Comparison of ENCODE assay signal across 8 mouse cellular contexts in the genomic region with DNA sequence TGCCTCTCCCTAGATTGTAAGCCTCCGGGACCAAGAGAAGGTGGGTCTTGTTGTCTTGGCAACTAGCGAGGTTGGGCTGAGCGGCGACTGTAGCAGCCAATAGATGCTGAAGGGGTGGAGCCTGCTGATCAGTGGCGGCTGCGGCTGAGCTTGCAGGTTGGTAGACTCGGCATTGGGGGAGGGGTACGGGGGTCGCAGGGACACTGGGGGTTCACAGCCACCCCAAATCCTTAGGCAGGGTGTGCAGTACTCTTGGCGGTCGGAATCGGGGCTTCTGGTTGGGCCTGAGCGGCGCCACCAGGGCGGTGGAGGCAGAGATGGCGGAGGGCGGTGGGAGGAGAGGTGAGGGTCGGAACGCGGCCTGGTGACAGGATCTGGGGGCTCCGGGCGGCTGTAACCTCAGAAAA. TPM values are rescaled to one million over a fixed set of nuclear protein-coding genes. Genes with fewer than 3 reads are reported as not detected.
DNase-seq lines count a peak whose midpoint lies in the region; ATAC-seq and TF ChIP-seq lines count a peak whose summit lies in the region.

No protein-coding gene starts in this region.

- H3K27me3 ChIP-seq in embryonic facial prominence, embryonic 13.5 days = no peaks in the 10 kb centered on the region
- H3K27me3 ChIP-seq in kidney, adult 2 months (replicated peaks; ENCODE audit: control insufficient read depth, insufficient read depth, low read length) = no peaks in the 10 kb centered on the region
- no peaks in the 10 kb centered on the region for H3K27me3 ChIP-seq in limb, embryonic 12.5 days
- H3K27me3 ChIP-seq in midbrain, embryonic 15.5 days (replicated peaks) = no peaks in the 10 kb centered on the region
- H3K27me3 ChIP-seq in spleen, adult 2 months (ENCODE audit: control insufficient read depth, insufficient read depth, low read length) = no peaks in the 10 kb centered on the region

- ATAC-seq in embryonic facial prominence, embryonic 13.5 days (ENCODE audit: insufficient number of reproducible peaks, insufficient read depth, low FRiP score, low TSS enrichment, low read depth) = peak; percentile 97
- ATAC-seq in limb, embryonic 12.5 days (ENCODE audit: insufficient number of reproducible peaks, insufficient read depth, low FRiP score, low TSS enrichment, low read depth) = peak; percentile 97
- peak; percentile 100 for ATAC-seq in midbrain, embryonic 15.5 days (replicated peaks)

- under 1% methylated on average over 22 of the region's 22 CpGs for WGBS in embryonic facial prominence, embryonic 13.5 days
- under 1% methylated on average over 22 of the region's 22 CpGs for WGBS in kidney, adult 2 months
- WGBS in limb, embryonic 12.5 days = under 1% methylated on average over 22 of the region's 22 CpGs
- 1% methylated on average over 22 of the region's 22 CpGs for WGBS in midbrain, embryonic 15.5 days
- under 1% methylated on average over 21 of the region's 22 CpGs for WGBS in spleen, adult 2 months

- peak overlapping the region; percentile 89 for H3K9ac ChIP-seq in embryonic facial prominence, embryonic 13.5 days
- H3K9ac ChIP-seq in limb, embryonic 12.5 days (replicated peaks) = peak overlapping the region; percentile 89
- H3K9ac ChIP-seq in midbrain, embryonic 15.5 days = peak overlapping the region; percentile 94

- no peaks in the 10 kb centered on the region for H3K9me3 ChIP-seq in embryonic facial prominence, embryonic 13.5 days
- no peaks in the 10 kb centered on the region for H3K9me3 ChIP-seq in limb, embryonic 12.5 days
- H3K9me3 ChIP-seq in midbrain, embryonic 15.5 days = no peaks in the 10 kb centered on the region

- H3K4me1 ChIP-seq in embryonic facial prominence, embryonic 13.5 days = peaks cover 18% of the 10 kb centered on the region
- peaks cover 3% of the 10 kb centered on the region; the same call in 1 of the 2 replicates for H3K4me1 ChIP-seq in kidney, adult 2 months (ENCODE audit: control insufficient read depth, insufficient read depth, low read length)
- H3K4me1 ChIP-seq in limb, embryonic 12.5 days (replicated peaks) = peaks cover 16% of the 10 kb centered on the region
- H3K4me1 ChIP-seq in midbrain, embryonic 15.5 days = peaks cover 20% of the 10 kb centered on the region
- H3K4me1 ChIP-seq in spleen, adult 2 months (ENCODE audit: control insufficient read depth, insufficient read depth, insufficient read length) = peaks cover 2% of the 10 kb centered on the region; the same call in 1 of the 2 replicates

- peak; percentile 86 for DNase-seq in 3134 (ENCODE audit: extremely low read depth, insufficient read length, low spot score)
- DNase-seq in adrenal gland, postnatal 36 days = peak; percentile 92 to 95
- DNase-seq in heart, adult 18-20 months = peak; percentile 95 to 97
- peak; percentile 97 for DNase-seq in kidney, adult 2 months
- peak; percentile 54 to 84 for DNase-seq in spleen, adult 2 months (ENCODE audit: low read depth in 1 of 2, low spot score in 2 of 2)

- TF ChIP-seq CTCF in kidney, adult 2 months (conservative IDR thresholded peaks at IDR 0.05; ENCODE audit: insufficient read depth, insufficient read length, low read depth, low read length) = no peak
- TF ChIP-seq CTCF in spleen, adult 2 months (IDR thresholded peaks at IDR 0.05; ENCODE audit: extremely low read depth, insufficient read depth, insufficient read length, insufficient replicate concordance) = no peak

- H3K4me3 ChIP-seq in embryonic facial prominence, embryonic 13.5 days = peak overlapping the region; percentile 78
- H3K4me3 ChIP-seq in kidney, adult 2 months (ENCODE audit: insufficient read depth, low read depth, low read length) = peak overlapping the region; percentile 67
- H3K4me3 ChIP-seq in limb, embryonic 12.5 days (replicated peaks) = peak overlapping the region; percentile 78
- peak overlapping the region; percentile 88 for H3K4me3 ChIP-seq in midbrain, embryonic 15.5 days
- peak overlapping the region; percentile 91 for H3K4me3 ChIP-seq in spleen, adult 2 months (ENCODE audit: extremely low read depth, insufficient read depth, insufficient read length)

- peak overlapping the region; percentile 89 for H3K27ac ChIP-seq in embryonic facial prominence, embryonic 13.5 days
- peak overlapping the region; percentile 13; the same call in 1 of the 2 replicates for H3K27ac ChIP-seq in kidney, adult 2 months (ENCODE audit: insufficient read depth, low read depth, low read length)
- peak overlapping the region; percentile 90 for H3K27ac ChIP-seq in limb, embryonic 12.5 days
- H3K27ac ChIP-seq in midbrain, embryonic 15.5 days = peak overlapping the region; percentile 81
- peak overlapping the region; percentile 0; the same call in 1 of the 2 replicates for H3K27ac ChIP-seq in spleen, adult 2 months (ENCODE audit: insufficient read depth, low read length)

- peak; percentile 22 for TF ChIP-seq POLR2A in kidney, adult 2 months (IDR thresholded peaks at IDR 0.05; ENCODE audit: low read depth, low read length)
- no peak for TF ChIP-seq POLR2A in spleen, adult 2 months (IDR thresholded peaks at IDR 0.05; ENCODE audit: low read depth, low read length)

- peaks cover 25% of the 10 kb centered on the region for H3K36me3 ChIP-seq in embryonic facial prominence, embryonic 13.5 days
- H3K36me3 ChIP-seq in kidney, adult 2 months (ENCODE audit: control insufficient read depth, insufficient read depth, low read length) = no peaks in the 10 kb centered on the region
- peaks cover 26% of the 10 kb centered on the region for H3K36me3 ChIP-seq in limb, embryonic 12.5 days
- peaks cover 5% of the 10 kb centered on the region; the same call in 1 of the 2 replicates for H3K36me3 ChIP-seq in midbrain, embryonic 15.5 days (replicated peaks)
- H3K36me3 ChIP-seq in spleen, adult 2 months (ENCODE audit: control insufficient read depth, insufficient read depth, low read length) = no peaks in the 10 kb centered on the region

- peak overlapping the region; percentile 88 for H3K4me2 ChIP-seq in embryonic facial prominence, embryonic 13.5 days
- peak overlapping the region; percentile 69 for H3K4me2 ChIP-seq in limb, embryonic 12.5 days
- H3K4me2 ChIP-seq in midbrain, embryonic 15.5 days = peak overlapping the region; percentile 96

RNA-seq across cellular contexts. Expression of a gene that starts 10.0 kb away (rescaled TPM):
- 10 to 100 TPM; 32.4 to 43.1 TPM for total RNA-seq in adrenal gland, postnatal 36 days (2021)
- polyA plus RNA-seq in embryonic facial prominence, embryonic 13.5 days (2015; fragmentation: Nextera tagmentation; extraction: Ambion mirVana) = 155 and 171 TPM in 2 replicates
- total RNA-seq in heart, adult 18-20 months (2021) = 10 to 100 TPM; 13.9 to 14.0 TPM
- polyA plus RNA-seq in kidney, adult 2 months (2012; rRNA removed) = 139 and 160 TPM in 2 replicates
- 165 and 173 TPM in 2 replicates for polyA plus RNA-seq in limb, embryonic 12.5 days (2016; fragmentation: Nextera tagmentation; extraction: Ambion mirVana)
- 150 and 154 TPM in 2 replicates for polyA plus RNA-seq in midbrain, embryonic 15.5 days (2015; fragmentation: Nextera tagmentation; extraction: Ambion mirVana)
- 27.3 and 34.1 TPM in 2 replicates for polyA plus RNA-seq in spleen, adult 2 months (2012; rRNA removed)

RNA-seq across cellular contexts. Expression of a gene that starts 11.8 kb away (rescaled TPM):
- total RNA-seq in adrenal gland, postnatal 36 days (2021) = under 1 TPM in 1 of 2 experiments, not detected in 1; 0.07 TPM
- polyA plus RNA-seq in embryonic facial prominence, embryonic 13.5 days (2015; fragmentation: Nextera tagmentation; extraction: Ambion mirVana) = 0.06 TPM in 1 of 2 replicates, not detected in the other
- total RNA-seq in heart, adult 18-20 months (2021) = under 1 TPM in 1 of 2 experiments, not detected in 1; 0.08 TPM
- 0.61 and 0.78 TPM in 2 replicates for polyA plus RNA-seq in kidney, adult 2 months (2012; rRNA removed)
- polyA plus RNA-seq in limb, embryonic 12.5 days (2016; fragmentation: Nextera tagmentation; extraction: Ambion mirVana) = 0.14 TPM in 1 of 2 replicates, not detected in the other
- not detected in 2 replicates for polyA plus RNA-seq in midbrain, embryonic 15.5 days (2015; fragmentation: Nextera tagmentation; extraction: Ambion mirVana)
- polyA plus RNA-seq in spleen, adult 2 months (2012; rRNA removed) = 0.41 TPM in 1 of 2 replicates, not detected in the other

RNA-seq across cellular contexts. Expression of a gene that starts 32.7 kb away (rescaled TPM):
- total RNA-seq in adrenal gland, postnatal 36 days (2021) = not detected
- 0.67 and 2.1 TPM in 2 replicates for polyA plus RNA-seq in embryonic facial prominence, embryonic 13.5 days (2015; fragmentation: Nextera tagmentation; extraction: Ambion mirVana)
- total RNA-seq in heart, adult 18-20 months (2021) = not detected
- polyA plus RNA-seq in kidney, adult 2 months (2012; rRNA removed) = not detected in 2 replicates
- polyA plus RNA-seq in limb, embryonic 12.5 days (2016; fragmentation: Nextera tagmentation; extraction: Ambion mirVana) = not detected in 2 replicates
- polyA plus RNA-seq in midbrain, embryonic 15.5 days (2015; fragmentation: Nextera tagmentation; extraction: Ambion mirVana) = not detected in 2 replicates
- not detected in 2 replicates for polyA plus RNA-seq in spleen, adult 2 months (2012; rRNA removed)

RNA-seq across cellular contexts. Expression of a gene that starts 34.6 kb away (rescaled TPM):
- total RNA-seq in adrenal gland, postnatal 36 days (2021) = under 1 TPM; 0.10 to 0.23 TPM
- 0.70 and 1.3 TPM in 2 replicates for polyA plus RNA-seq in embryonic facial prominence, embryonic 13.5 days (2015; fragmentation: Nextera tagmentation; extraction: Ambion mirVana)
- total RNA-seq in heart, adult 18-20 months (2021) = 10 to 100 TPM; 16.4 to 18.1 TPM
- 0.12 and 4.3 TPM in 2 replicates for polyA plus RNA-seq in kidney, adult 2 months (2012; rRNA removed)
- 2.4 and 3.7 TPM in 2 replicates for polyA plus RNA-seq in limb, embryonic 12.5 days (2016; fragmentation: Nextera tagmentation; extraction: Ambion mirVana)
- polyA plus RNA-seq in midbrain, embryonic 15.5 days (2015; fragmentation: Nextera tagmentation; extraction: Ambion mirVana) = 0.12 and 0.17 TPM in 2 replicates
- polyA plus RNA-seq in spleen, adult 2 months (2012; rRNA removed) = 4.3 and 5.1 TPM in 2 replicates

Comparison
In these comparisons a context has a peak if more than half of its experiments do, and no peak if none do; other contexts are left out.
1. Peak in every context shown above with its lines: DNase-seq, ATAC-seq, H3K4me3 ChIP-seq and H3K27ac ChIP-seq.
2. H3K27ac ChIP-seq: peak in every context shown above with its lines; median percentile 90 in limb, embryonic 12.5 days; 89 in embryonic facial prominence, embryonic 13.5 days; 81 in midbrain, embryonic 15.5 days; 13 in kidney, adult 2 months; 0 in spleen, adult 2 months.